Comparison of ENCODE assay signal across 8 mouse cellular contexts in the genomic region with DNA sequence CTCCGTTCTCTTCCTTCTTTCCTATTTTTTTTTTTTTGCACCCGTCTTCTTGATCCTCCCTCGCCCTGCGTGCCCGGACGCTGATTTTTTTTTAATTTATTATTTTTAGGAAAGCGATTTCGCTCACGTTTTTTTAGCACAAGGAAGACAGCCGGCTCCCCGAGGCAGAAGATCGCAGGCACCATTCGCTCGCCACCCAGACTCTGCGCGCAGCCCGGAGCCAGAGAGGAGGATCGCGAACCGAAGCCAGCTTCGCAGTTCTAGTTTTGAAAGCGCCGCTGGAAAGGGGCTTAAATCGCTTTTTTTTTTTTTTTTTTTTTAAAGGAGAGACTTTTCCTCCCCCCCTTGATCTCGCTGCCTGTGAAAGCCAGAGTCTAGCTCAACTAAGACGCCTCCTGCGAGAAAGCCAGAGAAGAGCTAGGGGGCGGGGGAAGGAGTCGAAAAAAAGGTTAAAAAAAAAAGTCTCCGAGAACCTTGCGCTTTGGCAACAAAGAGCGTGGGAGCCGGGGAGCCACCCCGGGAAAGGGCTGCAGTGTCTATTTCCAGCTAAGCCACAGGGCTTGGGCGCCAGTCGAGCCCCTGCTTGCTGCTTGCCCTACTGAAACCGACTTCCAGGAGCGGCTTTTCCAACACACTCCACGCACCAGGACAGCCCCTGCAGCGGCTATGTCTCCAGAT. TPM values are rescaled to one million over a fixed set of nuclear protein-coding genes. Genes with fewer than 3 reads are reported as not detected.
DNase-seq lines count a peak whose midpoint lies in the region; ATAC-seq lines count a peak whose summit lies in the region.

No protein-coding gene starts in this region.

- no peak for ATAC-seq in neural tube, embryonic 11.5 days (ENCODE audit: insufficient read depth, low FRiP score, low TSS enrichment)

- peak overlapping the region; percentile 65 for H3K4me3 ChIP-seq in limb, embryonic 10.5 days
- peak overlapping the region; percentile 28 for H3K4me3 ChIP-seq in neural tube, embryonic 11.5 days (ENCODE audit: low read depth, low read length)

- DNase-seq in adrenal gland, adult (ENCODE audit: inconsistent age in 2 of 2, low spot score in 1 of 2) = peak; percentile 79 to 90
- no peak for DNase-seq in adrenal gland, postnatal 4 days (ENCODE audit: low spot score in 2 of 2)
- DNase-seq in adrenal gland, adult 18-20 months (ENCODE audit: low spot score in 2 of 2) = peak; percentile 67 to 68
- peak; percentile 56 for DNase-seq in gastrocnemius, postnatal 25 days
- peak; percentile 74 for DNase-seq in limb, embryonic 10.5 days (ENCODE audit: low spot score)
- peak; percentile 52 for DNase-seq in neural tube, embryonic 11.5 days (ENCODE audit: low spot score)
- no peak for DNase-seq in cerebellum, postnatal 14 days
- no peak for DNase-seq in frontal cortex, postnatal 25 days (ENCODE audit: low spot score in 2 of 2)

- under 1% methylated on average over 40 of the region's 40 CpGs for WGBS in limb, embryonic 10.5 days
- under 1% methylated on average over 40 of the region's 40 CpGs for WGBS in neural tube, embryonic 11.5 days

- H3K36me3 ChIP-seq in limb, embryonic 10.5 days = peaks cover 22% of the 10 kb centered on the region
- H3K36me3 ChIP-seq in neural tube, embryonic 11.5 days (ENCODE audit: control insufficient read depth, insufficient read depth, low read length) = no peaks in the 10 kb centered on the region

- H3K4me1 ChIP-seq in limb, embryonic 10.5 days = peaks cover 75% of the 10 kb centered on the region
- H3K4me1 ChIP-seq in neural tube, embryonic 11.5 days (ENCODE audit: control insufficient read depth, insufficient read depth, low read length) = peaks cover 13% of the 10 kb centered on the region

- no peaks in the 10 kb centered on the region for H3K9me3 ChIP-seq in limb, embryonic 10.5 days (replicated peaks)
- no peaks in the 10 kb centered on the region for H3K9me3 ChIP-seq in neural tube, embryonic 11.5 days (ENCODE audit: control insufficient read depth, low read length)

- H3K9ac ChIP-seq in neural tube, embryonic 11.5 days (ENCODE audit: low read length) = peak overlapping the region; percentile 51

- H3K4me2 ChIP-seq in neural tube, embryonic 11.5 days (ENCODE audit: low read depth) = peak overlapping the region; percentile 55

- peaks cover 78% of the 10 kb centered on the region for H3K27me3 ChIP-seq in limb, embryonic 10.5 days (ENCODE audit: low read depth, poor library complexity, severe bottlenecking)
- peaks cover 98% of the 10 kb centered on the region for H3K27me3 ChIP-seq in neural tube, embryonic 11.5 days (ENCODE audit: control insufficient read depth, insufficient read depth, low read length)

- H3K27ac ChIP-seq in limb, embryonic 10.5 days = peak overlapping the region; percentile 92
- 0 out of 2 replicates have a peak overlapping the region, but pooled peaks have one; percentile 42 for H3K27ac ChIP-seq in neural tube, embryonic 11.5 days (ENCODE audit: low read depth, low read length)

RNA-seq across cellular contexts. Expression of a gene that starts 0.8 kb away (rescaled TPM):
- total RNA-seq in adrenal gland, postnatal 4 days (2021) = 100 to 1,000 TPM; 179 to 231 TPM
- 100 to 1,000 TPM; 298 to 307 TPM for total RNA-seq in adrenal gland, adult 18-20 months (2021)
- 1 to 10 TPM; 2.6 to 4.3 TPM for total RNA-seq in gastrocnemius, postnatal 25 days (2021)
- 50.1 and 55.3 TPM in 2 replicates for polyA plus RNA-seq in limb, embryonic 10.5 days (2016; fragmentation: Nextera tagmentation; extraction: Ambion mirVana)
- polyA plus RNA-seq in neural tube, embryonic 11.5 days (2014; fragmentation: Nextera tagmentation; extraction: Ambion mirVana) = 10.5 and 15.5 TPM in 2 replicates

Comparison
In these comparisons a context has a peak if more than half of its experiments do, and no peak if none do; other contexts are left out.
1. DNase-seq: peak in adrenal gland, adult (2 of 2), adrenal gland, adult 18-20 months (2 of 2), gastrocnemius, postnatal 25 days (single experiment), limb, embryonic 10.5 days (single experiment) and neural tube, embryonic 11.5 days (single experiment); none in adrenal gland, postnatal 4 days (0 of 2), cerebellum, postnatal 14 days (0 of 2) and frontal cortex, postnatal 25 days (0 of 2).
2. RNA of a gene that starts 0.8 kb away (total RNA-seq): 298 to 307 TPM in adrenal gland, adult 18-20 months and 179 to 231 TPM in adrenal gland, postnatal 4 days; 2.6 to 4.3 TPM in gastrocnemius, postnatal 25 days; every median in the first group is over 10 times any median in the second.